Mouse (Mus musculus): Measurements from ENCODE around the gene Rapgef4. TPM values are rescaled to one million over a fixed set of nuclear protein-coding genes. Genes with fewer than 3 reads are reported as not detected.

Gene Rapgef4
- polyA plus RNA-seq, 1 experiment, result 9.2 TPM

DNA sequence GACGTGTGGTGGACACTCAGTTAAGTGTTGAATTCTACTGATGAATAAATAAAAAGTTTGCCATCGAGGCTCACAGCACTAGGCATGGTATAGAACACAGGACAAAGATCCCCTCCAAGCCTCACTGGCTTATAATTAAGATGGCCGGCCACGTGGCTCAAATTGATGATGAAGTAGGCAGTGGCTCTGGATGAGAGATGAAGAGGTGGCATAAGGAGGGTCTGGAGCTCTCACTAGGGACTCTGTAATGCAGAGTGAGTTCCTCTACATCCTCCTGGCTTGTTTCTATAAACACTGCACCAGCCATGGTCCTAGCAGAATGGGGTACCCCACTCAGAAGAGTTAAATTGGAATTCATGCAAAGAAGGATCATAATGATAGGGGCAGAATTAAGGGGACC, 241.2 kb downstream of the Rapgef4 start:
- Histone ChIP-seq H3K27me3 (ENCODE audit: control insufficient read depth, insufficient read depth, low read length) (no peaks in the 10 kb centered on the region), H3K4me3 (ENCODE audit: control insufficient read depth, insufficient read depth, low read length) (no peak overlapping the region), H3K4me1 (replicated peaks; ENCODE audit: control insufficient read depth, insufficient read depth, low read length) (0 out of 2 replicates have a peak, but pooled peaks cover 2% of the 10 kb centered on the region), H3K36me3 (ENCODE audit: control insufficient read depth, insufficient read depth, low read length) (no peaks in the 10 kb centered on the region), H3K27ac (ENCODE audit: control insufficient read depth, insufficient read depth, low read length) (no peak overlapping the region)
- no peak for TF ChIP-seq POLR2A (IDR thresholded peaks at IDR 0.05; ENCODE audit: control insufficient read depth, extremely low read depth, insufficient read depth, low read length, poor library complexity)
- TF ChIP-seq CTCF (IDR thresholded peaks at IDR 0.05; ENCODE audit: borderline replicate concordance, control insufficient read depth, extremely low read depth, insufficient read depth, low read length, poor library complexity), result no peak
- WGBS, result 93% methylated on average over 4 of the region's 4 CpGs
- DNase-seq, result no peak

- H3K4me1 ChIP-seq (replicated peaks; ENCODE audit: control insufficient read depth, insufficient read depth, low read length), result no peaks in the 10 kb centered on the region
- no peaks in the 10 kb centered on the region for H3K27me3 ChIP-seq (ENCODE audit: control insufficient read depth, insufficient read depth, low read length)
- 81% methylated on average over 16 of the region's 16 CpGs for WGBS
- H3K27ac ChIP-seq (ENCODE audit: control insufficient read depth, insufficient read depth, low read length), result no peak overlapping the region
- H3K36me3 ChIP-seq (ENCODE audit: control insufficient read depth, insufficient read depth, low read length), result no peaks in the 10 kb centered on the region
- no peak for DNase-seq
- TF ChIP-seq CTCF (IDR thresholded peaks at IDR 0.05; ENCODE audit: borderline replicate concordance, control insufficient read depth, extremely low read depth, insufficient read depth, low read length, poor library complexity) (no peak), POLR2A (IDR thresholded peaks at IDR 0.05; ENCODE audit: control insufficient read depth, extremely low read depth, insufficient read depth, low read length, poor library complexity) (no peak)
- H3K4me3 ChIP-seq (ENCODE audit: control insufficient read depth, insufficient read depth, low read length), result no peak overlapping the region
Observed at GRCm38 (mm10) chr2:72222736-72223455, 241.9 kb downstream of the Rapgef4 start.

GRCm38 (mm10) chr2:72223479-72223878, 242.4 kb downstream of the Rapgef4 start:
- TF ChIP-seq CTCF (IDR thresholded peaks at IDR 0.05; ENCODE audit: borderline replicate concordance, control insufficient read depth, extremely low read depth, insufficient read depth, low read length, poor library complexity), result no peak
- no peak for TF ChIP-seq POLR2A (IDR thresholded peaks at IDR 0.05; ENCODE audit: control insufficient read depth, extremely low read depth, insufficient read depth, low read length, poor library complexity)
- Histone ChIP-seq H3K27me3 (ENCODE audit: control insufficient read depth, insufficient read depth, low read length) (no peaks in the 10 kb centered on the region), H3K27ac (ENCODE audit: control insufficient read depth, insufficient read depth, low read length) (no peak overlapping the region), H3K4me3 (ENCODE audit: control insufficient read depth, insufficient read depth, low read length) (no peak overlapping the region), H3K4me1 (replicated peaks; ENCODE audit: control insufficient read depth, insufficient read depth, low read length) (no peaks in the 10 kb centered on the region), H3K36me3 (ENCODE audit: control insufficient read depth, insufficient read depth, low read length) (no peaks in the 10 kb centered on the region)
- DNase-seq, result no peak
- 95% methylated on average over 5 of the region's 5 CpGs for WGBS

- DNase-seq, result no peak
- no peaks in the 10 kb centered on the region for H3K27me3 ChIP-seq (ENCODE audit: control insufficient read depth, insufficient read depth, low read length)
- TF ChIP-seq CTCF (IDR thresholded peaks at IDR 0.05; ENCODE audit: borderline replicate concordance, control insufficient read depth, extremely low read depth, insufficient read depth, low read length, poor library complexity) (no peak), POLR2A (IDR thresholded peaks at IDR 0.05; ENCODE audit: control insufficient read depth, extremely low read depth, insufficient read depth, low read length, poor library complexity) (no peak)
- no peaks in the 10 kb centered on the region for H3K4me1 ChIP-seq (replicated peaks; ENCODE audit: control insufficient read depth, insufficient read depth, low read length)
- WGBS, result 87% methylated on average over 6 of the region's 6 CpGs
- no peak overlapping the region for H3K4me3 ChIP-seq (ENCODE audit: control insufficient read depth, insufficient read depth, low read length)
- H3K27ac ChIP-seq (ENCODE audit: control insufficient read depth, insufficient read depth, low read length), result no peak overlapping the region
- no peaks in the 10 kb centered on the region for H3K36me3 ChIP-seq (ENCODE audit: control insufficient read depth, insufficient read depth, low read length)
Observed at GRCm38 (mm10) chr2:72226006-72226405, 245.0 kb downstream of the Rapgef4 start.

DNA sequence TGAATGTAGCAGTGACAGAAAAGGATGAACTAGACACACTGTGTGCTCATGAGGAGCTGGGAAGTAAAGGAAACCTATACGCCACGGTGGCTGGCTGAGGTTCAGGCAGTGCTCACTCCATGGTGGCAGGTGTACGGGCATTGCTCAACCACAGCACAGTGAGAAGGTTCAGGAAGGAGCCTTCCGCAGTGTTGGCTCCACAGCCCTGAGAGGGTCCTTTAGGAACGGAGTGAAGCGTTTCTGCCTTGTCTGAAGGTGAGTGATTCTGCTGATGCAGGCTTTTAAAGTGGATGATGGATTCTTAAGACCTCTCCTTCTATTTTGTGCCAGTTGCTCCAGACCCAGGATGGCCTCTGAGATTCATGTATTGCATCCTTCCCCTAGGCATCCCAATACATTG, 246.4 kb downstream of the Rapgef4 start:
- Histone ChIP-seq H3K4me3 (ENCODE audit: control insufficient read depth, insufficient read depth, low read length) (no peak overlapping the region), H3K27me3 (ENCODE audit: control insufficient read depth, insufficient read depth, low read length) (no peaks in the 10 kb centered on the region), H3K4me1 (replicated peaks; ENCODE audit: control insufficient read depth, insufficient read depth, low read length) (no peaks in the 10 kb centered on the region), H3K36me3 (ENCODE audit: control insufficient read depth, insufficient read depth, low read length) (no peaks in the 10 kb centered on the region), H3K27ac (ENCODE audit: control insufficient read depth, insufficient read depth, low read length) (no peak overlapping the region)
- DNase-seq, result no peak
- 89% methylated on average over 6 of the region's 6 CpGs for WGBS
- no peak for TF ChIP-seq POLR2A (IDR thresholded peaks at IDR 0.05; ENCODE audit: control insufficient read depth, extremely low read depth, insufficient read depth, low read length, poor library complexity)
- no peak for TF ChIP-seq CTCF (IDR thresholded peaks at IDR 0.05; ENCODE audit: borderline replicate concordance, control insufficient read depth, extremely low read depth, insufficient read depth, low read length, poor library complexity)

DNA sequence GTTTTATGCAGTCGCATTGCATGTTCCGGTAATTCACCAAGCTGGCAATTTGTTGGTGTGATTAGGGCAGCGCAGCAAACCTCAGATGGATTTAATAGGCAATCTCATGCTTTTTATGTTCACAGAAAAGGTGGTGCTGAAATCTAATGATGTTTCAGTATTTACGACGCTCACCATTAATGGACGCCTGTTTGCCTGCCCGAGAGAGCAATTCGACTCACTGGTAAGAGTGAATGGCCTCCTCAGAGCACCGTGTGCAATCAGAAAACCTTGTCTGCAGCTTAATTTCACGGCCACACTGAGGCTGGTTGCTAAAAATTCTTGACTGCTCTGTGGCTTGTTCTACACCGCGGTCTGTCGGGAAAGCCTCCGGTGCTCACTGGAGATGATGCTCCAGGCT, 247.8 kb downstream of the Rapgef4 start:
- H3K36me3 ChIP-seq (ENCODE audit: control insufficient read depth, insufficient read depth, low read length), result no peaks in the 10 kb centered on the region
- H3K27me3 ChIP-seq (ENCODE audit: control insufficient read depth, insufficient read depth, low read length), result no peaks in the 10 kb centered on the region
- 94% methylated on average over 14 of the region's 14 CpGs for WGBS
- no peak overlapping the region for H3K27ac ChIP-seq (ENCODE audit: control insufficient read depth, insufficient read depth, low read length)
- no peaks in the 10 kb centered on the region for H3K4me1 ChIP-seq (replicated peaks; ENCODE audit: control insufficient read depth, insufficient read depth, low read length)
- no peak overlapping the region for H3K4me3 ChIP-seq (ENCODE audit: control insufficient read depth, insufficient read depth, low read length)
- DNase-seq, result no peak
- TF ChIP-seq CTCF (IDR thresholded peaks at IDR 0.05; ENCODE audit: borderline replicate concordance, control insufficient read depth, extremely low read depth, insufficient read depth, low read length, poor library complexity) (no peak), POLR2A (IDR thresholded peaks at IDR 0.05; ENCODE audit: control insufficient read depth, extremely low read depth, insufficient read depth, low read length, poor library complexity) (no peak)

Measured in thymus, adult 2 months (tissue).